Mouse (Mus musculus) heart, adult 9 months (tissue): ENCODE results near the gene Tra2a.

Experiments used
- DNase-seq, 2 experiments: peaks; one replicate each; pipeline ENCODE4 v3.0.0; 2022; ENCODE audit warnings: low spot score in 2 of 2

The Tra2a gene

GRCm38 (mm10) chr6:49236331-49236730 is 27.5 kb downstream of the Tra2a start:
- peak; percentile 98 to 100 for DNase-seq

GRCm38 (mm10) chr6:49233356-49233755 is 30.5 kb downstream of the Tra2a start:
- no peak for DNase-seq

GRCm38 (mm10) chr6:49228126-49228679 is 35.6 kb downstream of the Tra2a start:
- DNase-seq, result no peak

DNA sequence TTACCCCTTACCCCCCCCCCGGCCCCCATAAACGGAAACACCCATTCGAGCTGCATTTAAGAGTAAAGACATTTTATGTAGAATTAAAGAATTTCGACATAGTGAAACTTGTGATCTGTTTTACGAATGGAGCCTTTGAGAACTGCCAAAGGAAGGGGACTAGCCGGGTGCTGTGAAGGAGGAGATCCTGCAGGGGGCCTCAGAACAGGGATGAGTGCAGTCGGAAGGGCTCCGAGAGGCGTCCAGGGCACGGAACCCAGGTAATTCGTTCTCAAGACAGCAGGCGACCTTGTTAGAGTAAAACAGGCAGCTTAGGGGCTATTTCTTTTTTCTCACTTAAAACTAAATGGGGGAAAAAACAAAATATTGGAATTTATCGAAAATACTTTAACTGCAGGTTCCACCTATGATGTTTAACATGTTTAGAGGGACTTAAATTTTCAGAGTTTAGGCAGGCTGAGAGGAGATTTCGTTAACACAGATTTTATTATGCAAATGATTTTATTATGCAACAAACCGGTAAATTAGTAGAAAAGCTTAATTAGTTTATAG is 36.6 kb downstream of the Tra2a start:
- no peak for DNase-seq

GRCm38 (mm10) chr6:49225728-49226123 is 38.1 kb downstream of the Tra2a start:
- no peak for DNase-seq

DNA sequence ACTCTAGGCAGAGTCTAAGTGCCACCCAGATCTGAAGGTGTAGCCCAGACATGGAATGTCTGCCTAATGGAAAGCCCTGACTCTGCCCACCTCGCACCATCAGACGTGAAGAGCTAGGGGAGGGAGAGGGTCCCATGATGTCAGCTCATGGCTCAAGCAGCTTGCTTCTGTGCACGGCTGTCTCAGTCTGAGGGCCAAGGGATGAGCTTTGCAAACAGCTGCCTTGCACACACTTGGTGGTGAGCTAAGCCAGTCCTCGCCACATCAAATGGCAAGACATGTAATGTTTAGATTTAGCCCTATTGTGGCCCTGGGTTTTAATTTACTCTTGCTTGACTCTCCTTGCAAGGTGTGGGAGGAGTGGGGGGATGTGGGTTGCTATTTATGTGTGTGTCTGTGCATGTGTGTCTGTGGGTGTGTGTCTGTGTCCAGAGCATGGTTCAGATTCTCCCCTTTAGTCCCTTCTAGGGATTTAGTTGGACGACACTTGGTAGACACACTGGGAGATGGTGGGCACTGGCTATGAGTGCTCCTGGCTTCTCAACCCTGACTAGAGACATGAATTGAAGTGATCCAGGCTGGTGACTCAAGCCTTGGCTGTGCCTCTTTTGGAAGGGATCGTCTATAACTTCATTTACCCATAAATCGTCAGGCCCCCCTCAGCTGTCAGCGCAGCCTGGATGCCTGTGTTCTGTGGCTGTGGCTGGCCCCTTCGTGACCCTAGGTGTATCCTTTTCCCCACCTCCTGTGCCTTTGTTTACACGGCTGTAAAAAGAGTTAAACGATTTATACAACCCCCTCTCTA is 38.7 kb downstream of the Tra2a start:
- no peak for DNase-seq

DNA sequence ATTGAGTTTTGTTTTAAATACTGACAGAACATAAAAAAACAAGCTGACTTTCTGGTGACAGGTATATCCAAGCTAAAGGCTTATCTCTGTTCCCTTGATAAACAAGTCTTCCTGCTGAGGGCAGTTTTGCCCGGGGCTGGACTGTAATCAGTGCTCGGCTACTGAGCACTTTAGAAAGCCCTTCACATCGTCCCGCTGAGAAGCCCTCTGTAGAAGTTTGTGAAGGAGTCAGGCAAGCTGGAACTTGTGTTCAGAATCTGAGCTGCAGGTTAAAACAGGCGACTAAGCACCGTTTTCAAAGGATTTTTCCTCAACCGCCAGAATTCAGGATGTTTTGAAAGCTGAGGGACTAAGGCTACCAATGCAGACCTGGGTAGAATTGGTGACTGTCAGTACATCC is 41.9 kb downstream of the Tra2a start:
- DNase-seq, result no peak

- no peak for DNase-seq
Measured at GRCm38 (mm10) chr6:49219920-49220604, 43.8 kb downstream of the Tra2a start.

DNA sequence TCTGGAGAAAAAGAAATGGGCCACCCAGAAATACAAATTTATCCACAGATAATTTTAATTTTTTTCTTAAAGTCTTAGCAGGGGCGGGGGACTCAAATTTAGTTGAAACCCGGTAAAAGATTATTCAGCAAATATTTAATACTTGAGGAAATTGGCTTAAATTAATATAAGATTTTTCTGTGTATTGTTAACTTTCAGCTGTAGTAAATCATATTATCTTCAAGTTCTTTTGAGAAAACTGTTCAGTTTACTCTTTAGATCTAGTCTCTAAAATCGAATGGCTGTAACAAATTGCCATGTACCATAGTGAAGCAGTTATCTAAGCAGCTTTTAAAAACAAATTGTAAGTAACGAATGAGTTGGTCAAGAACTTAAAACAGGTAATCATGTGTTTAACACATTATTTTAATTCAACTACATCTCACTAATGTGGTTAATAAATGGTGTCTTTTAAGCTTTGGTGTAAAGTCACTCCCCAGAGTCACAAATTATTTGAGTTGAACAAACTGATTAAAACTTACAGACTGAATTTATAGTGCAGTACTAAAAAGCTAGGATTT is 44.8 kb downstream of the Tra2a start:
- DNase-seq, result no peak

- DNase-seq, result no peak
Measured at GRCm38 (mm10) chr6:49218275-49218802, 45.5 kb downstream of the Tra2a start.

DNA sequence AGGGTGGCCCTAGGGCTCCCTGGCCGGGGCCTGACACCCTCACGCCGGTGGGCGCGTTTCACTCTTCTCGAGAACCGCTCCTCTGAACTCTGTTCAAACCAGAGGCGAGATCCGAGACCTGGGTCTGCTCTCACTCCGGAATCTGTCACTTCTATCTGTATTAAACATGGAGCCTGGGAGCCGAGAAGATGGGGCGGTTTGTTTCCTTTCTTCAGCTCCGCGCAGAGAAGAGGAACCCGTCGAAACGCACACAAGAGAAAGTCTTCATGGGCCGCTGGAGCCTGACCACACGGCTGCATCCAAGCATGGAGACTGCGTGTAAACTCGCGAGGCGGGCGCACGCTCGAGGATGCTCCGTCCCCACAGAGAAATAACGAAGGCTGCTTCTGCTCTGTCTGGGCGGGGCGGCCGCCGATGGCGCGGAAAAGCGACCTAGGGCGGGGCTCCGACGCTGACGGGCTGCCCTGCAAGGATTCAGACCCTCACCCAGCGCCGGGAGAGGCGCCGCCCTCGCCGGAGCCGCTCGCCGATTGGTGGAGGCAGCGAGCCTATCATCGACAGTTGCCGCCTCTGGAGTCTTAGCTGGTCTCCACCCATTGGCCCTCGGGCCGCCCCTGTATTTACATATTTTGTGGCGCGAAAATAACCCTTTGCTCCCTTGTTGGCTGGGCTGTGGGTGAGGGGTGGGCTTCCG is 46.1 kb downstream of the Tra2a start:
- DNase-seq, result no peak

DNA sequence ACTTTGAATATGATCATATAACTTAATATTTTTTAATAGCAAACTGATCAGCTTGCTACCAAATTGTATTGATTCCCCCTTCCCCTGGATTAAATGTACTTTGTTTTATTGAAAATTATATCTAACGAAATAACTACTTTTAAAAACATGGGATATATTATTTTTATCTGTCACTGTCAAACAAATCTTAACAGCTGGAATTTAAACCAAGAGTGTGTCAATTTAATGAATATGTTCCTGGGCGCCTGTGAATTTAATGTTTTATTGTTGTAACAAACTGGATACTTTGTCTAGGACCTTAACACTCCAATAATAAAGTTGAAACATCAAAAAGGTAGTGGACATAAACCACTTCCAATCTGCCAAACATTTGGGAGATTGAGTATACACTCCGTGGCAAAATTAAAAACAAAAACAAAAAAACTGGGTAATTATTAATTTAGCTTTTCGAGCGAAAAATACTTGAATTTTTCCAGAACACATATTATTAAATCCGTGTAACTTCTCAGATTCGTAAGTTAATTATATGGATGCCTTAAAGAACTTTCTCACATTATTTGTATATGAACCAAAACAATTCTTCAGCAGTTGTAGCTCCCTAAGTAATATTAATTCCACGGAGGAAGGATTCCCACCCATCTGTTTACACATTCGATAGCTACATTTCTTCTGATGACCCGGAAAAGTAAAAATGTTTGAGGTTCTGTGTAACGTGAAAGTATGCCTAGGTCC is 46.9 kb downstream of the Tra2a start:
- no peak for DNase-seq

DNA sequence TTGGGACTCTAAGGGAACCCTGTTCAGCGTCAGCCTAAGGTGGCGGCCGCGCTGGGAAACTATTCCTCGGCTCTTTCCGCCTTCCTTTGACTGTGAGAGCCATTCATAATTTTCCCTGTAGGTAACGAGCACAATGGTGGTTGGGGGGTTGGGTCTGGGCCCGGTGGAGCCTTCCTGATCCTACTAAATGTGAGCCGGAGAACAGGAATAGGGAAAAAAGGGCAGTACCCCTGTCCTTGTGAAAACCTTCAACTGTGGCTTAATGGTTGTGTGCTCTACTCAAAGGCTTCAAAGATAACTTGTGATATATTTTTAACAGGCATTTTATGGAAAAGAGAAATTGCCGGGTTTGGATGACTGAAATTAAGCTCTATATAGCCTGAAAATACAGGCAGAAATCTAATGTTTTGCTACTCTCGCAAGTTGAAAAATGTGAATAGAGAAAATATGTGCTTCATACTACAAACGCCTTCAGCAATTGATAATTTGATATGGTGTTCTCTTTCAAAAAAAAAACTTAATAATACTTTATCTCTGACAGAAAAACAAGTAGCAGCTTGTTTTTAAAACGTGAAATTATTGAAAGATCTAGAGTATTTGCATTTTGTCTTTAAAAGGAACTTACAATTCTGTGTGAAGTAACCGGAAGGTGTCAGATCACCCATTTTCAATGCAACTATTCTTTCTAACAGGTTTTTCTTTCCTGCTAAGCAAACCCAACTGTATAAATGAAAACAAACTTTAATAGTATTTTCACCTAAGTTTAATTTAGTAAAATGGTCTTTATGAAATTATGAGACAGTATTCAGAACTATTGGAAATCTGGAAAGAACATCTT is 47.9 kb downstream of the Tra2a start:
- DNase-seq, result no peak

DNA sequence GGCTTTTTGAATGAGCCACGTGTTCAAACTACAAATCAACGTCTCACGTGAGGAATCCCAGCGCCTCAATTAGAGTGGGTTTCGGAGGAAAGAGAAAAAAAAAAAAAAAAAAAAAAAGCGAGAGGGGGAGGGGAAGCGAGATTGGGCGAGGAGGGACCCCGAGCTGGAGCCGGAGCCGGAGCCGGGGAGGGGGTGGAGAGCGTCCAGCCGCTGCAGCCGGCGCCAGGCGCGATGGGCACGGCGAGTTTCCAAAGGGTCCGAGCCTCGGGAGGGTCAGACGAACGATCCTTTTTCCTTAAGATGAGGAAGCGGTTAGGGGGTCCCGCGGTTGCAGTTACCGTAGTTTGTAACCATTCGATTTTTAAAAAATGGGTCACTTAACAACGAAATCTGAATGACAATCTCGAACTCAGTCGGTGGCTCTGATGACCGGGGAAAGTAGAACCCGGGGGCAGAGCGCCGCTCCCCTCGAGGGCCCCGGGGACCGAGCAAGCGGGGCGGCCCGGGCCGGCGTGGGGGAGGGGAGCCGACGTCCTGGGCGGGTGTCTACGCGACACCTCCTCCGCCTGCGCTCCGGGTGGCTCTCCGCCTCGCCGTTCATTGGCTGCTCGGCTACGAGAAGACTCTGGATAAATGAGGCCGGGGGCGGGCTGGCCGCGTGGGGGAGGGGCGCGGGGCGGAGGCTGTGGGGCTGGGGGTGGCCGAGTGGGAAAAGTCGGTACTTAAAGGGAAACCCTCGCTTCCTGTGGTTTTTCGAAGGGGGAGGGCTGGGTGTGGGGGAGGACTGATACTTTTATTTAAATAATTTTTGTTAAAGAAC is 48.7 kb downstream of the Tra2a start, which contains the start of gene Igf2bp3:
Gene Igf2bp3 (minus strand): TSS at position 30 of the 820 bp plus-strand sequence.
- no peak for DNase-seq

DNA sequence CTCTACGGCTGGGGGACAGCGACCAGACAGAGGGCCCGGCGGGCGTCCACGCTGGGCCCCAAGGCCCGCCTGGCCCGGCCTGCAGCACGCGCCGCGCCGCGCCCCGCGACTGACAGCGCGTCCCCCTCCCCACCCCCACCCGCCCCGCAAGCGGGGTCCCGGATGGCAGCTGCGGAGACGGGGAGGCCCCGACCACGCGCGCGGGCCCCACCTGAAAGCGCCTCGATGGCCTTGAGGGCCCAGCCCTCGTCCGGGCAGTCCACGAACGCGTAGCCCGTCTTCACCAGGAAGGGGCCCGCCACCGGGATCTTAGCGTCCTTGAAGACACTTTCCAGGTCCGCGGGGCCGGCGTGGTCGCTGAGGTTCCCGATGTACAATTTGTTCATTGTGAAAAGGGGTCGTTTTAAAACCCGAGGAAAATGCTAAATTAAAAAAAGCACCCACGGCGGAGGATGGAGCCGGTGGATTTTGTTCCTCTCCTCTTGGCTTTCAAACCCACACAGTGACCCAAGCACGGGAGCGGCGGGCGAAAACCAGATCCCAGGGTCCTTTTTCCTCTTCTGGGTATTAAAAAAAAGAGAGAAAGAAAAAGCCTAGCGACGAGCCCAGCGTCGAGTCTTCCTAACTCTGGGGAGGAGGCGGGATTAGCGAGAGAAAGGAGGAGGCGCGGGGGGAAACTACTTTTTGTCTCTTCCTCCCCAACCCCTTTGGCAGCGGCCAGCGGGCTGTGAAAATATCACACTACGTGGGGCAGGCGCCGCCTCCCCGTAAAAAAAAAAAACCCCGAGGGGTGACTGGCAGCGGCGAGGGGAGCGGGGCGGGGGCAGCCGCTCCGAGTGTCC is 49.5 kb downstream of the Tra2a start:
- no peak for DNase-seq

DNA sequence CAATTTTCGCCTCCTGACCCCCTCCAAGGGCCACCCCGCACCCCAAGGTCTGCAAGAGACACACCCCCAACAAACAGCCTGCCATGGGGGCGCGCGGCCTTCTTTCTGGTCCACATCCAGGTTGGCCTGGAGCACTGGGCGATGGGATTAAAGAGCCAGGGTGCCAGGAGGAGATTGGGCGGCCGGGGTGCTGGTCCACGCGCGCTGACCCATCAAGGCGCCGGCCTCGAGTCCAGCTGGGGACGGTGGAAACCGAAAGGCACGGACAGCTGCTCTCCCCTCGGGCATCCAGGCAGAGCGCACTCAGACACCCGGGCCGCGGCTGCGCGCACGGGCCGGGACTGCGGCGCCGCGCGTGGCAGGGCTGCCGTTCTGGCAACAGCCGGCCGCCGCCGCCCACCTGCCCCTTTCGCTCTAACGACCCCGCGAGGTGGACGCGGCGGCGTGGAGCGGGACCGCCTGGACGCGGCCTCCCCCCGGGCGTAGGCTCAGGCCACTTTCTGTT is 50.2 kb downstream of the Tra2a start:
- no peak for DNase-seq

- DNase-seq, result no peak
Measured at GRCm38 (mm10) chr6:49212931-49213580, 50.8 kb downstream of the Tra2a start.
